Mouse (Mus musculus) cerebellum, adult 9-10 months (tissue): Measurements from ENCODE around the gene Slc27a1.
A peak's percentile ranks its signal among the peaks of the same experiment; 100 is the strongest.
"Not testable (repeated sequence)": the region's sequence is repeated elsewhere in the genome, so short reads cannot be mapped to it uniquely, and the experiment has no call there.

ENCODE experiments used
- DNase-seq: peaks from one replicate; pipeline ENCODE4 v3.0.0; 2022

Gene Slc27a1

DNA sequence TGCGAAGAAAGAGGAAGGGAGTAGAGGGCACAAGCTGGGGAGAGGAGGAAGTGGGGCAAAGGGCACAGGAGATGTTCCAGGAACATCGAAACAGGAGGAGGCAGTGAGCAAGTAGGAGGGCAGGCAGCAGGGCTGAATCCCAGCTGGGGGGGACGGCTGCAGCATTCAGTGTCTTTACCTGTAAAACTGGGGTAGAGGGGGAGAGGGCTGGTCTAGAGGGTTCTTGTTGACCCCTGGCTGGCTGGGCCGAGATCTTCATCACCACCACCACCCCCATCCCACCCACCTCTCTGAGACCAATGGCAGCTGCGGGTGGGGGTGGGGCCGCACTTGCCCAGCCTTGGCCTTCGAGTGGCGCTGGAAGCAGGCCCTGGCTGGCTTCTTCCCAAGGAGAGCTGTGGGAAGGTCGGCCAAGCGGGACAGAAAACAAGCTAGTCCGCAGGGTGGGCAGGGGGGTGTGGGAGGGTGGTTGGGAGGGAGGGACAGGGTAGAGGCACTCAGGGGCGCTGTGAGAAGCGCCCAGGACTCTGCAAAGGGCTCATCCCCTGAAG is at the start of gene Slc27a1:
Slc27a1 (plus strand) TSS at position 496 of the 551 bp plus-strand sequence.
- peak; percentile 81 for DNase-seq

DNA sequence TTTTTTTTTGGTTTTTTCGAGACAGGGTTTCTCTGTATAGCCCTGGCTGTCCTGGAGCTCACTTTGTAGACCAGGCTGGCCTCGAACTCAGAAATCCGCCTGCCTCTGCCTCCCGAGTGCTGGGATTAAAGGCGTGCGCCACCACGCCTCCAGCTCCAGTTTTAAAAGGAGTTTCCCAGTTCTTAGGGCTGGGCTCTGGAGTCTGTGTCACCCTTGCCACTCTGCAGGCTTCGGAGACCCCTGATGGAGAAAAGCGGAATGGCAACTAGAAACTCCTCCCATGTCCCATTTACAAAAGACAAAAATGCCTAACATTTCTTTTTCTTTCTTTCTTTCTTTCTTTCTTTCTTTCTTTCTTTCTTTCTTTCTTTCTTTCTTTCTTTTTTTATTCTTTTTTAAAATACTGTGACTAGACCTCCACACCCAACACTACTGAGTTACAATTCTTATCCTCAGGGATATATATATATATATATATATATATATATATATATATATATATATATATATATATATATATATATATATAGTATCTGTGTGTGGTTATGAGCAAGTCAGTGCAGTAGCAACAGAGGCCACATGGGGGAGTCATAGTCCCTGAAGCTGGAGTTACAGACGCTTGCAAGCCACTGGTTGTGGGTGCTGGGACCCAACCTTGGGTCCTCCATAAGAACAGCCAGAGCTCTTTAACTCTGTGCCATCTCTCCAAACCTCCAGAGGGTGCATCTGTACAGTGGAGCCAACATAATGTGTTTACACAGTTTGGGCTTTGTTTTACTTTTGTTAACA is 49.5 kb upstream of the Slc27a1 start:
- not testable (repeated sequence) for DNase-seq

DNA sequence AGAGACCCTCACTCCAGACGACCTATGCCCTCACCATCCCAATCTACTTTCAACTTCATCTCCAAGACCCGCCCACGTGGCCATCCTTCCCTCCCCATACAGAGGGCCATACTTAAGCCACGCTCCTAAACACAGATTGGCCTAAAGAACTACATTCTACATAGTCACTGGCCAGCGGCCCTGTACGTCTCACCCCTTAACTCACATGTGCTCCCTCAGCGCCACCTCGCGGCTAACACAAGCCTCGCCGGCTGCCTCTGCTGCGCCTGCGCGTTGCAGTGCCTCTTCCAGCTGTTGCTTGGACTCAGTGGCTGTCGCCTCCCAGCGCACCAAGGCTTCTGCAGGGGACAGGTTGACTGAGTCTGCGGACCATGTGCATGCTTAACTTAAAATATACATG is 47.0 kb upstream of the Slc27a1 start:
- peak; percentile 91 for DNase-seq

DNA sequence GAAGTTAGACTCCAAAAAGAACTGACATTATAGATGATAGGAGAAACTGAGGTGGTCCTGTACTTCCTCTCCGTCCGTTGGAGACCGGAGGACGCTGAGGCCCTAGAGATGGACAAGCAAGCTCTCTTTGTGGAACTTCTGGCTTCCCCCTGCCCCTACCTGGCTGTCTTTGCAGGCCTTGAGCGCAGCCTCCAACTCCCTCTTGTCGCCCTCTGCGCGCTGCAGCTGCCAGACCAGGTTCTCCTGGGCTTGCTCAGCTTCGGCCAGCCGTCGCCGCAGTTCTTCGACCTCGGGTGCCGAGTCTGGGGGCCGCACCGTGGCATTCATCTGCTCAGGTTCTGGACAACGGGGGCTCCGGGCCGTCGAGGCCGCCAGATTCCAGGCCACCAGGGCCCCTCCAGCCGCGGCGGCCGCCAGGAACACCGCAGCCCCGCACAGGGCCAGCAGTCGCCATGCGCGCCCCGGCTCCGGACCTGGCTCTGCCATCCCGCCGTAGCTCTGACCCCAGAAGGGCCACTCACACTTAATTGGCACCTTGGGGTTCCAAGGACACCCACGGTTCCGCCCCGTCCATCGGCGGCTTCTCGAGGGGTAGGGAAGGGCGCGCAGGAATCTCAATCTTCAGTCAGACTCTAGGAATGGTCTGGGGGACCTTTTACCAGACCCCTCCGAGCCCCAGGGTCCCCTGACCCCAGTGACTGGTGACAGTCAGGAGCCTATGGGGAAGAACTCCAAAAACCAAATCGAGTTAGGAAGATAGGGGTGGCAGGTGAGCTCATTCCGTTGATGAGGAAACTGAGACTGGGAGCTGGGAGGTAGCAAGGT is 43.2 kb upstream of the Slc27a1 start, which contains the start of gene Ccdc194:
Ccdc194 (minus strand) TSS at position 486 of the 825 bp plus-strand sequence.
- no peak for DNase-seq

DNA sequence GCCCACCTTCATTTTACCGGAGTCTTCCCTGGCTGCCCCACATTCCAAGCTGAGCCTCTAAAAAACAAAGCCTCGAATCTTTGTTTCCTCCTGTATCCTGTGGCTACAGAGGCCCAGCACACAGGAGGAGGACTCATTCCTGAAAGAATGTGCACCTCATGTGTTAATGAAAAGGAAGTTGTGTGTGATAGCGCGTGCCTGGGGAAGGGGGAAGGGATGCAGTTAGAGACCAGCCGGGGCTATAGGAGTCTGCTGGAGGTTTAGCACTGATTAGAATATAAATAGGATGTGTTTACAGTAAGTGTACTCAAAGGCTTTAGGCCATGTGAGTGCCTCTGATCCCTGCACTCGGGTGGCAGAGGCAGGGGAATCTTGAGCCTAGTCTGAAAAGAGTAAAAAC is 42.4 kb upstream of the Slc27a1 start:
- no peak for DNase-seq

DNA sequence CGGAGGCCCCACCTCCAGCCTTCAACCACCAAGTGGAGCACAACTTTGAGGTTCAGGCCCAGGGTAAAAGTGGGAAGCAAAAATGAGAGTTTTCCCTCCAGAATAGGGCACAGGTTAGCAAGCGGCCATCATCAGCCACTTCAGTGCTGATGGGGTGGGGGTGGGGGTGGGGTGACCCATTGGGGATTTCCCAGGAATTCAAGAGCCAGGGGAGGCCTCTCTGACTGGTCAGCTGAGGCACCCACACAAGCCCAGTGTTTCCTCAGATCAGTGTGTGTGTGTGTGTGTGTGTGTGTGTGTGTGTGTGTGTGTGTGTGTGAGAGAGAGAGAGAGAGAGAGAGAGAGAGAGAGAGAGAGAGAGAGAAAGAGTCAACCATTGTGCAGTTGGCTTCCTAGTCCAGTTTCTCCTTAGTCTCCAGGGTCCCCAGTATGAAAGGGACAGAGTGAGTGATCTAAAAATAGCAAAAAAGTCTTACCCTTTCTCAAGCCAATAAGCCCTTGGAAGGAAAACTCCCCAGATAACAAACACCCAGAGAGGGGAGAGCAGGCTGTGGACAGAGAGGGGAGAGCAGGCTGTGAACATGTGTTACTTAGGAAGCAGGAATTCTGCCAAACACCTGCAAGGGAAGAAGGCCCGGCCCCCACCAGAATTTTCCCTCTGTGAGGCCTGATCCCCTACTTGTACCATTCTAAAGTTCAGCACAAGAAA is 41.4 kb upstream of the Slc27a1 start:
- DNase-seq = no peak

DNA sequence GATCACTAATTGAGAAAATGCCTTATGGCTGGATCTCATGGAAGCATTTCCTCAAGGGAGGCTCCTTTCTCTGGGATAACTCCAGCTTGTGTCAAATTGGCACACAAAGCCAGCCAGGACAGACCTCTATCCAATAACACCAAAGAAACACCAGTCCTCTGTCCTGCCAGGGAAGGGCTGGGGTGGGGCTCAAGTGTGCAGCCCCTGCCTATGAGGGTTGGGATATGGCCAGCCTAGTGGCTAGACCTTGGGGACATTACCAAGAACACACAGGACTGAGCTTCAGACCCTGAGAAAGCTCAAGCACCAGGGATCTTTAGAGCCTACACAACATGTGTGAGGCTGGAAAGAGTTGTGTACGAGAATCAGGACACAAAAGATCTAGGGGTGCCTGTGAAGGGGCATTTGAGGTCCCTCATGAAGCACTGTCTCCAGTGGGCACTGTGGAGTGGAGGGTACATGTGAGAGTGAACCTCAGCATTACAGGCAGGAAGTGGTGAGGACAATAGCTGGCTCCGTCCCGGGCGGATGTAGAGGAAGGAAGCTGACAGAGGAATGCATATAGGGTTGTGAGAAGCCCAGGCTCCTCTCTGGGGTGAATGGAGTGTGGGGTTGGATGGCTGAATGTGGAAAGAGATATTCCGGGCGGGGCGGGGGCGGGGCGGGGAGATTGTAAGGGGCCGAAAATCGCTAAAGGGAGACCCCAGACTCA is 40.2 kb upstream of the Slc27a1 start:
- DNase-seq = no peak

DNA sequence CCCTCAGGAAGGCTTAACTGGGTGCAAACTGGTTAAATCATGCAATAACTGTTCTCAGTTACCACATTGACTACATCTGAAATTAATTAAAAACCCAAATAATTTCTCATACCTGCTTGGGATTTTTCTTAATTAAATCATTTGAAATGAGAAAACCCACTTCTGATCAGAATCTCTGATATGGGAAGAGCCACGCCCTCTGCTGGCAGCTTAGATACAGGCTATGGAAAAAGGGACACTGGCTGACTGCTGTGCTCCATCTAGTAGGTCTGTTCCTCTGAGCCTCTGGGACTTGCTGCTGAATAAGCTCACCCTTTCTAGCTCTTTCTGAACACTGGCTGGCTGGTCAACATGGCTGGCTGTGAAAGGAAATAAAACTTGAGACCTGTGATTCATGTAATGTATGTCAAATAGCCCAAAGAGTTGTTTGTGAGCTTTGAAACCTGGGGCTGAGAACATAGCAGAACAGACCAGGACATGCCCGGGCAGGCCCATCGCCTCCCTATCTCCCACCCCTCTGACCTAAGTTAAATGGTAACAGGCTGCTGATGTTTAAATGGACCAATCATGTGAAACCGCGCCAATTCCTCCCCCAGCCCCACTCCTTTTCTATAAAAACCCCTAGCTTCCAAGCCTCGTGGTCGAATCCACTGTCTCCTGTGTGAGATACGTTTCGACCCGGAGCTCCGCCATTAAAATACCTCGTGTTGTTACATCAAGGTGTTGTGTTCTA is 37.8 kb upstream of the Slc27a1 start:
- peak; percentile 77 for DNase-seq

DNA sequence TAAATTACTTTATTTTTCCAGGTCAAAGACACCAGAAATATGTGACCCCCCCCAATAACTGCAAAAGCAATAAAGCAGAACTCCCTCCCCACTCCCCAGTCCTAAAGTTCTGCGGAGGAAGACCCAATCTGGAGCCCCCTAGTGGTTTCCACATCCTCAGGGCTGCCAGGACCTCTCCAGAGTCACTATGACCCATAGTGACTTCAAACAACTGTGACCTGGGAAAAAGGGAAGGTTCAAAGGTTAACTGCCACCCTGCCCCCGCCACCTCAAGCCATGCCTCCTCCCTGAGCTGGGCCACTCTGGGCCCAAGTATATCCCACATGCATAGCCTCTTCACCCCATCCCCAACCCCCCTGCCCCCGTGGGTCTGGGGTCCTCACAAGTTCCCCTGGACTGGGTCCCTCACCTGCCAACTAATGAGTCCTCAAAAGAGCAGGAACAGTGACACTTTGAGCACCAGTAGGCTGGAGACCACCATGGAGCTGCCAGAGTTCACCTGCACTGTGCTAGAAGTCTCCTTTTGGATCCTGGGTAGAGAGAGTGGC is 34.3 kb upstream of the Slc27a1 start:
- DNase-seq = no peak

DNA sequence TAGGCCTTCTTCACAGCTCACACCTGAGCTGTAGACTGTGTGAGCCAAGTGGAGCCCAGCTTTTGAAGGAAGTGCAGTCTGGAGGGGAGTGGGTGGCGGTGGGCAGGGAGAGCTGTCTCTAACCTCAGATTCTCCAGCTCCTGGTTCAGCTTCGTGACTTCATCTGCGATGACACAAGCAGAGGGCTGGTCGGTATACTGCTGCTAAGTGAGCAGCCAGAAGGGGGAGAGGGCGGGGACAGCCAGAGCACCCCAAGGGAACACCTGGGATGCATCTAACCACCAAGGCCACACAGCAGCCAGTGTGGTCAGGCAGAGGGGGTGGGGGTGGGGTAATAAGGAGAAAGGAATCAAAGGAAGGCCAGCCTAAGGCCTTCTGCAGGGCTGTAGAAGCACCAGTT is 33.0 kb upstream of the Slc27a1 start:
- no peak for DNase-seq

DNA sequence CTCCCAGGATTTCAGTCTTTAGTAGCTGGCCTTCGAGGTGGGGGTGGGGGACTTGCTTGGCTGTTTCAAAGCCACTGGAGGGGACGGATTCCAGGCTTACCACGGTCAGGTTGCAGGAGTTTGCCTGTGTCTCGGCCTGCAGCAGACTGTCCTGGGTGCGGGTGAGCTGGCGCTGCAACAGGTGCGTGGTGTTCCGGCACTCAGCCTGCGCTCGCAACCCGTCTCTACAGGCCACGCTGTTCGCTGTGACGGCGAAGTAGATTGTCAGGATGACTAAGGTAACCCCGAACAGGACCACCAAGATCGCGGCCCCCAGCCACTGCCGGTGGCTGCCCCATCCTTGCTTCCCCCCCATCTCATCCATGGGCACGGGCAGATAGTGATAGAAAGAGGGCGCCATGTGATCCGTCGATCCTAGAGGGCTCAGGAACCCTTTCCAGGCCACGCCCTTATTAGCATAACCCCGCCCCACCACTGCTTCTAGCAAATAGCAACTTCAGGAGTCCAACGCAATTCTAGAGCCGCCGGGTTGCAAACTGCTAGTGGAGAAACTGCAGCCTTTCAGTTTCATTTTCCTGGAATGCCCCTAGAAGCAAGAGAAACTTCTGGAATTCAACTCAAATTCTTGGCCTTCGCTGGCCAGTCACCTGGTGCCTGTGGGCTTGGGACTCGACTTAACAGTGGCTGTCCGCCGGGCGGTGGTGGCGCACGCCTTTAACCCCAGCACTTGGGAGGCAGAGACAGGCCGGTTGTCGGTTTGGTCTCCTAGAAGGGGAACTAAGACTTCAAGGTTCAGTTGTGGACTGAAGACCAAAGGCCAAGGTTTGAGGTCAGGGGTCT is 31.4 kb upstream of the Slc27a1 start, which contains the start of gene Bst2:
Bst2 (minus strand) TSS at position 429 of the 840 bp plus-strand sequence.
- DNase-seq = no peak

DNA sequence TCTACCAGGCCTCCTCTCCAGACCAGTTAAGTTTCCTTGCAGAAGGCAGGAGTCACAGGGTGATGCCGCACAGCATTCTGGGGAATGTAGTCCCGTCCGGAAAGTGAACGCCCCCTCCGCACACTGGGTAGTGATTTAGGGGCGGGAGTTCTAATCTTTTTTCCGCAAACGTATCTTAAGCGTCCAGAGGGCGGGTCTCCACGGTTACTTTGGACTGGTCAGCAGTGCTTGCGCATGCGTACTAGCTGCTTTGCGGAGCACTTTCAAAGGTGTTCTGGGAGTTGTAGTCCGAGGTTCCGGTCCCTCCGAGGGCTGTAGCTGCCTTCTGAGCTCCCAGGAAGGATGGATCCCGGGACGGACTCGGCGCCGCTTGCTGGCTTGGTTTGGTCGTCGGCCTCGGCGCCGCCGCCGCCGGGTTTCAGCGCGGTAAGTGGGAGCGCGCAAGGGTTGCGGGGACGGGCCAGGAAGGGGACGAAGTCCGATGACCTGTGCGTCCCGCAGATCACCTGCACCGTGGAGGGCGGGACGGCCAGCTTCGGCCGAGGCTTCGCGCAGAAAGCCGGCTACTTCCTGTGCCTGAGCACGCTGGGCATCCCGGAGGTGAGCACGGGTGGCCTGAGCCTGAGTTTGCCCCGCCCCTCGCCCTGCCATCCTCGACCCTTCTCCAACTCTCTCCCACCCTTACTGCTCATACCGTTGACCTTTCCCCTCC is 25.9 kb upstream of the Slc27a1 start, which contains the start of gene Mvb12a:
Mvb12a (plus strand) TSS at position 291 of the 712 bp plus-strand sequence.
- DNase-seq = peak; percentile 99

DNA sequence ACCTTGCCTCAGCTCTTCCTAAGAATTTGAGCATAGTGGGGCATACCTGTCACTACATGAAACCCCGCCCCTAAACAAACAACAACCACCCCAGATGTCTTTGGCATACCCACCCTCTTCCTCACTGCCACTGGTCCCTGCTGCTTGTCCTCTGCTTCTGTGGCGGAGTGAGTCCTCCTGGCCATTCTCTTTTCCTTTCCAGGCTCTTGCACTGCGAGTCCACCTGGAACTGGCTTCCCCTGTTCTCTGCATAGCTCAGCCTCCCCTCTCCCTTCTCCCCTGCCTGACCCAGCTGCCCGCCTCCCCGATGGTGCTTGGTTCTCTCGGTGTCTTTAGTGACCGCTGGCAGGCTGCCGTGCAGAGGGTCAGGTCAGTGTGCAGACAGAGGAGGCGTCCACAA is 24.9 kb upstream of the Slc27a1 start:
- peak; percentile 51 for DNase-seq

DNA sequence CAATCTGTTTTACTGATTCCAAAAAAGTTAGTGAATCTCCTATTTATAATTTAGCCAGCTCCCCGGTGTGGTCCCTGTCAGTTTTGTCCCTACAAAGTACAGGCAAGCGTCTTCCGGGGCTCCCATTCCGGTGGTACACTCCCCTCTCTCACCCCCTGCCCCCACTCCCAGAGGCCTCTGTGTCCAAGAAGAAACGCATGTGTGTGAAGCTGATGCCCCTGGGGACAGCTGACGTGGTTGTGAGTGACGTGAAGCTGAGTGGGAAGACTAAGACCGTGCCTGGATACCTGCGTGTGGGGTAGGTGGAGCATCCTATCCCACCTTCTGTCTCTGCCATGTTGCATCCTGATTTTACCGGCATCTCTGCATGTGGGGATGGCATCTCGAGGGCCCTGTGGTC is 23.6 kb upstream of the Slc27a1 start:
- DNase-seq = no peak

DNA sequence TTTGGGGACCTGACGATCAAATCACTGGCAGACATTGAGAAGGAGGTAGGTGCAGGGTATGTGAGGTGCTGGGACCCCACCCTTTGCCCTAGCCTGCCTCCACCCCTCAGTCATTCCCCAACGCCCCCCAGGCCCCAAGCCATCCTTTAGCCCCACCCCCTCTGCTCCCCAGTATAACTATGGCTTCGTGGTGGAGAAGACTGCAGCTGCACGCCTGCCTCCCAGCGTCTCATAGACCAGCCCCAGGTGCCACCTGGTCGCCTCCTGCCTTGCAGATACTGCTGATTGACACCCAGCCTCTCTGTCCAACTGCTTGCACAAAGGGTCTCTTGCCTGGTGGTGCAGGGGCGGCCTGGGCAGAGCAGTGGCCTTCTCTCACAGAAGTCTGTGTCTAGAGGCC is 21.1 kb upstream of the Slc27a1 start:
- DNase-seq = no peak

DNA sequence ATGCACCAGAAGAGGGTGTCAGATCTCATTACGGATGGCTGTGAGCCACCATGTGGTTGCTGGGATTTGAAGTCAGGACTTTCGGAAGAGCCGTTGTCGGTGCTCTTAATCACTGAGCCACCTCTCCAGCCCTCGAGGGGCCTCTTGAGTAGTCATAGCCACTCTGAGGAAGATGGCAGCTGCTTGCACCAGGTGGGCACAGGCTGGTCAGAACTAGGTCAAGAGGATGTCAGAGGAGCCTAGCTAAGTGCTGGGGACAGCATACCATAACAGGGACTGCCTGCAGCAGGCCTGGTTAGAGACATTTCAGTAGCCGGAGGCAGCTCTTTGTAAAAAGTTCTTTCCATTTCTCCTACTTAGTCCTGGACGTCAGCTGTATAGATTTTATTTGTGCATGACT is 17.9 kb upstream of the Slc27a1 start:
- DNase-seq = no peak

DNA sequence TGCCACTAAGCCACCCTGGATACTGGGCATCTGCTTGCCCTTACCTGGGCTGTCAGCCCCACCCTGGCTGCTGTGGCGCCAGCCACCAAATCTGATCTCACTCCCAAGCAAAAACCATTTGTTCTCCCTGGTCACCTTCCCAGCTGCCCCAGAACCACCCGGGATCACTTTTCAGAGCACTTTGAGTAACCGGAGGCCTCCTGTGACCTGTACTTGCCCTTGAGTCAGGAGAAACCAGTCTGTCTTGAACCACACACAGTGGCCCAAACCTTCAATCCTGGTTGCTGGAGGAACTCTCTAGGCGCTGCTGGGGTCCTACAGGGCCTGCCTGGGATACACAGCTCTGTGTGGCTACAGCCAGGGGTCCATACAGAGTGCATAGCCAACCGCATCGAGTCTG is 15.9 kb upstream of the Slc27a1 start:
- no peak for DNase-seq

DNA sequence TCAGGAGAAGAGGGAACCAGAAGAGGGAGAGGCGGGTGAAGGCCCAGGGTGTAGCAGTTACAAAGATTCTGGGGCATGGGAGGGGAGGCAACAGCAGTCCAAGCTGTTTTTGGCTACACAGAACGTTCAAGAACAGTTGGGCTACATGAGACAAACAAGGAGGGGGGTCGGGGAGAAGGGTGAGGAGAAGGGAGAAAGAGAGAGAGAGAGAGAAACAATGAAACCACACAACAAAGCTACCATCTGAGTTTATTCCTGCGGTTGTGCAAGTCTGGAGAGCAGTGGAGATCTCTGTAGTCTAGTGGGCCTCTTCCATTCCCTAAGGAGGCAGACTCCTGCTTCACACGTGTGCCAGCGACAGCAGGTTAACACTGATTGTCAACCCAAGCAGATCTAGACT is 14.7 kb upstream of the Slc27a1 start:
- no peak for DNase-seq

DNA sequence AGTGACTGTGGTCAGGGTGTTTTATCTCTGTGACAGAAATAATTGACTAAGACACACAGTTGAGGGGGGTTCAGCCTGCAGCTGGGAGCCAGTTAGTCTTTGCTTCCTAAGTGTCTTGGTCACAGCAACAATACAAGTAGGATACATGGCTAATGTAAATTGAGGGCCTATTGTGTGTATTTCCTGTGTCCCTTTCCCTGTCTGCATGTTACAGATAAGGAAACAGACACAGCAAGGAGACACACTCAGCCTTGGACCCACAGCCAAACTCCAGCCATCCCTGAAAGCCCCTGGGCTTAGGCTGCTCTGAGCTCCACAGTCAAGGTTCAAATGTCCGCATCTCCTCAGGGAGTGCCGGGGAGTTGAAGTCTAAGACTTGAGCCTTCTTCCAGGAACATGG is 14.0 kb upstream of the Slc27a1 start:
- no peak for DNase-seq
